Mouse (Mus musculus) frontal cortex, adult (tissue): ENCODE data around the gene Sec61a2.

Experiments used
- ATAC-seq: cut with Nextera tagmentation; 2 replicates; pipeline ENCODE4 v1.9.2; 2017; ENCODE audit warnings: mild to moderate bottlenecking, moderate library complexity, mixed read lengths; ENCODE audit not compliant: low TSS enrichment

Gene Sec61a2

GRCm38 (mm10) chr2:5888865-5889264 lies 6.4 kb downstream of the Sec61a2 start:
- ATAC-seq: peak; percentile 11; the same call in 1 of the 2 replicates

GRCm38 (mm10) chr2:5877446-5877845 lies 17.8 kb downstream of the Sec61a2 start:
- no peak for ATAC-seq

GRCm38 (mm10) chr2:5869746-5870145 lies 25.5 kb downstream of the Sec61a2 start:
- no peak for ATAC-seq

- peak; percentile 52; the same call in 1 of the 2 replicates for ATAC-seq
Measured at GRCm38 (mm10) chr2:5867681-5868080, 27.6 kb downstream of the Sec61a2 start.

GRCm38 (mm10) chr2:5862834-5863233 lies 32.4 kb downstream of the Sec61a2 start, which contains the start of gene Gm13199:
Gm13199 (minus strand) TSS chr2:5862934.
- ATAC-seq: no peak

GRCm38 (mm10) chr2:5851866-5852265 lies 43.4 kb downstream of the Sec61a2 start:
- ATAC-seq: no peak; the same call in 1 of the 2 replicates

GRCm38 (mm10) chr2:5851116-5851515 lies 44.1 kb downstream of the Sec61a2 start:
- ATAC-seq: no peak

- no peak for ATAC-seq
Measured at GRCm38 (mm10) chr2:5845826-5846225, 49.4 kb downstream of the Sec61a2 start.

- peak; percentile 95 for ATAC-seq
Measured at GRCm38 (mm10) chr2:5844873-5845631, 50.2 kb downstream of the Sec61a2 start, which contains the start of the genes Nudt5 and Cdc123. Nudt5 (plus strand) TSS chr2:5845019. Cdc123 (minus strand) TSS chr2:5845164.

- peak; percentile 35 for ATAC-seq
Measured at GRCm38 (mm10) chr2:5844181-5844872, 50.9 kb downstream of the Sec61a2 start.

GRCm38 (mm10) chr2:5840815-5841214 lies 54.4 kb downstream of the Sec61a2 start:
- ATAC-seq: no peak

- ATAC-seq: no peak
Measured at GRCm38 (mm10) chr2:5825265-5825913, 69.8 kb downstream of the Sec61a2 start.

GRCm38 (mm10) chr2:5824685-5825084 lies 70.5 kb downstream of the Sec61a2 start:
- no peak for ATAC-seq

GRCm38 (mm10) chr2:5824213-5824612 lies 71.0 kb downstream of the Sec61a2 start:
- ATAC-seq: no peak

GRCm38 (mm10) chr2:5822449-5822848 lies 72.8 kb downstream of the Sec61a2 start:
- ATAC-seq: no peak

- no peak for ATAC-seq
Measured at GRCm38 (mm10) chr2:5821264-5821663, 74.0 kb downstream of the Sec61a2 start.
